In the genomic region with DNA sequence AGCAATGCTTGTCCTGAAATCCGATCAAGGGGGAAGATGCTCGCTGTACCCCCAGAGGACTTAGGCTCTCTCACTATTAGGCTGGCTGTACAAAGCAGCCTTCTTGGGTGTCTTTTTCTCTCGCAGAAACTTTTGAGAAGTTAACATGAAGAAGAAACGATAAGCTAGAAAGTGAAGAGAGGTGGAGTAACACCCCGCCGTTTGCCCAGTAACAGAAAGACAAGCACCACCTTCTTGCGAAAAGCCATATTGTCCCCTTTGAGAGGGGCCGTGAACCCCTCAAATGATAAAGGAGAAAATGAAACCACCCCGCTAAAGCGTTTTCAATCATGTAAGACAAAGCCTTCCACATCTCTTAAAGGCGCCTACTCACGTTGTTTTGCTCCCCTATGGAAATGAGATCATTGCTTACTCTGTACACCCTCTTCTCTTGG, we compare ENCODE assay signal across 8 mouse cellular contexts. TPM values are rescaled to one million over a fixed set of nuclear protein-coding genes. Genes with fewer than 3 reads are reported as not detected.
DNase-seq lines count a peak whose midpoint lies in the region; ATAC-seq and TF ChIP-seq lines count a peak whose summit lies in the region.

No protein-coding gene starts in this region.

- DNase-seq in kidney, postnatal 36 days, result no peak
- peak; percentile 3 for DNase-seq in forelimb bud, embryonic 11.5 days (ENCODE audit: low read depth, low spot score)
- peak; percentile 23 for DNase-seq in liver, postnatal 0 days
- peak; percentile 32 for DNase-seq in thymus, postnatal 14 days
- no peak for DNase-seq in layer of hippocampus, adult 9-11 months
- DNase-seq in kidney, postnatal 4 days, result no peak

- TF ChIP-seq EP300 in liver, postnatal 0 days (IDR thresholded peaks at IDR 0.05; ENCODE audit: low read depth), result no peak

- TF ChIP-seq CTCF in liver, postnatal 0 days (IDR thresholded peaks at IDR 0.05; ENCODE audit: low read depth), result no peak

- WGBS in kidney, embryonic 15.5 days, result 2% methylated on average over 12 of the region's 12 CpGs
- WGBS in liver, postnatal 0 days (ENCODE audit: insufficient replicate concordance), result 2% methylated on average over 12 of the region's 12 CpGs

- no peaks in the 10 kb centered on the region for H3K27me3 ChIP-seq in kidney, embryonic 15.5 days
- H3K27me3 ChIP-seq in liver, postnatal 0 days (ENCODE audit: insufficient read depth, low read length), result no peaks in the 10 kb centered on the region

- no peaks in the 10 kb centered on the region for H3K9me3 ChIP-seq in kidney, embryonic 15.5 days (replicated peaks)
- H3K9me3 ChIP-seq in liver, postnatal 0 days (ENCODE audit: low read length), result no peaks in the 10 kb centered on the region

- H3K9ac ChIP-seq in kidney, embryonic 15.5 days, result peak overlapping the region; percentile 78
- peak overlapping the region; percentile 99 for H3K9ac ChIP-seq in liver, postnatal 0 days (replicated peaks)

- H3K4me1 ChIP-seq in kidney, embryonic 15.5 days, result peaks cover 6% of the 10 kb centered on the region; the same call in 1 of the 2 replicates
- 0 out of 2 replicates have a peak, but pooled peaks cover 8% of the 10 kb centered on the region for H3K4me1 ChIP-seq in liver, postnatal 0 days (ENCODE audit: insufficient read depth)

- H3K27ac ChIP-seq in kidney, embryonic 15.5 days, result peak overlapping the region; percentile 96
- H3K27ac ChIP-seq in liver, postnatal 0 days (ENCODE audit: low read depth), result peak overlapping the region; percentile 100

- peak overlapping the region; percentile 69 for H3K4me2 ChIP-seq in kidney, embryonic 15.5 days
- peak overlapping the region; percentile 88 for H3K4me2 ChIP-seq in liver, postnatal 0 days (ENCODE audit: low read depth, low read length)

- no peak for ATAC-seq in kidney, embryonic 15.5 days (replicated peaks; ENCODE audit: low FRiP score)
- ATAC-seq in activated CD4-positive, CD25-positive, alpha-beta regulatory T cell, adult 4 months, result peak; percentile 10
- ATAC-seq in liver, postnatal 0 days, result no peak

- H3K36me3 ChIP-seq in kidney, embryonic 15.5 days, result no peaks in the 10 kb centered on the region
- peaks cover 5% of the 10 kb centered on the region; the same call in 1 of the 2 replicates for H3K36me3 ChIP-seq in liver, postnatal 0 days (replicated peaks; ENCODE audit: insufficient read depth, low read length)

- H3K4me3 ChIP-seq in kidney, embryonic 15.5 days (replicated peaks), result peak overlapping the region; percentile 87
- peak overlapping the region; percentile 90 for H3K4me3 ChIP-seq in liver, postnatal 0 days (ENCODE audit: low read depth, low read length)

RNA-seq across cellular contexts. Expression of a gene that starts 15.5 kb away (rescaled TPM):
- polyA plus RNA-seq in kidney, embryonic 15.5 days (2015; fragmentation: Nextera tagmentation; extraction: Ambion mirVana), result 26.3 and 27.5 TPM in 2 replicates
- polyA plus RNA-seq in activated CD4-positive, CD25-positive, alpha-beta regulatory T cell, adult 4 months (2017; shearing (Covaris generic)), result 100 to 1,000 TPM; 213 to 229 TPM
- 13.9 and 14.5 TPM in 2 replicates for polyA plus RNA-seq in liver, postnatal 0 days (2015; fragmentation: Nextera tagmentation; extraction: Ambion mirVana)

Comparison
In these comparisons a context has a peak if more than half of its experiments do, and no peak if none do; other contexts are left out.
1. DNase-seq: peak in forelimb bud, embryonic 11.5 days (single experiment), liver, postnatal 0 days (single experiment) and thymus, postnatal 14 days (single experiment); none in kidney, postnatal 36 days (0 of 2), layer of hippocampus, adult 9-11 months (single experiment) and kidney, postnatal 4 days (0 of 2).